Mouse (Mus musculus) liver, embryonic 13.5 days (tissue): ENCODE results near the gene Rbfox2. TPM values are rescaled to one million over a fixed set of nuclear protein-coding genes. Genes with fewer than 3 reads are reported as not detected.

Experiments
- ATAC-seq: fragments of 200-750 bp; cut with Nextera tagmentation; 2 replicates; pipeline ENCODE4 v1.8.0; 2017; ENCODE audit warnings: low read depth, mild to moderate bottlenecking, moderate number of reproducible peaks, moderate library complexity
- DNase-seq: peaks from one replicate; pipeline ENCODE4 v3.0.0; 2022
- H3K27ac ChIP-seq: fragments of 300-500 bp; sonication (generic); 2 replicates; pipeline ENCODE4 v1.5.1; 2015; ENCODE audit warnings: moderate library complexity, mild to moderate bottlenecking, inconsistent platforms
- H3K27me3 ChIP-seq: fragments of 300-500 bp; sonication (generic); 2 replicates; pipeline ENCODE4 v1.6.1; 2015; ENCODE audit warnings: mild to moderate bottlenecking, inconsistent platforms
- H3K36me3 ChIP-seq: fragments of 300-500 bp; sonication (generic); 2 replicates; pipeline ENCODE4 v1.6.1; 2015; ENCODE audit warnings: mild to moderate bottlenecking, inconsistent platforms
- H3K4me1 ChIP-seq: fragments of 300-500 bp; sonication (generic); replicated peaks from 2 replicates; pipeline ENCODE4 v1.6.1; 2015; ENCODE audit warnings: inconsistent platforms
- H3K4me2 ChIP-seq: fragments of 300-500 bp; sonication (generic); 2 replicates; pipeline ENCODE4 v1.6.1; 2015; ENCODE audit warnings: inconsistent platforms, mild to moderate bottlenecking, moderate library complexity
- H3K4me3 ChIP-seq: fragments of 300-500 bp; sonication (generic); replicated peaks from 2 replicates; pipeline ENCODE4 v1.5.1; 2015; ENCODE audit warnings: mild to moderate bottlenecking, inconsistent platforms
- H3K9ac ChIP-seq: fragments of 300-500 bp; sonication (generic); 2 replicates; pipeline ENCODE4 v1.6.1; 2015; ENCODE audit warnings: mild to moderate bottlenecking, inconsistent platforms
- H3K9me3 ChIP-seq: fragments of 300-500 bp; sonication (generic); replicated peaks from 2 replicates; pipeline ENCODE4 v1.6.1; 2016; ENCODE audit warnings: inconsistent platforms
- WGBS: fragments of 180-500 bp; shearing (Covaris S2); methylation state at CpG from one replicate; pipeline ENCODE4 v1.1.7; 2015; ENCODE audit not compliant: insufficient replicate concordance; 5-methylcytosine and 5-hydroxymethylcytosine counted together
- polyA plus RNA-seq: library from polyadenylated mRNA; unstranded; fragments of >200 nt; fragmentation: Nextera tagmentation; extraction: Ambion mirVana; gene quantifications from 2 replicates; pipeline ENCODE4 v1.2.1, GENCODE M21; 2015

Rbfox2 gene
- polyA plus RNA-seq, 1 experiment from 2014 or later: 6.7 TPM

DNA sequence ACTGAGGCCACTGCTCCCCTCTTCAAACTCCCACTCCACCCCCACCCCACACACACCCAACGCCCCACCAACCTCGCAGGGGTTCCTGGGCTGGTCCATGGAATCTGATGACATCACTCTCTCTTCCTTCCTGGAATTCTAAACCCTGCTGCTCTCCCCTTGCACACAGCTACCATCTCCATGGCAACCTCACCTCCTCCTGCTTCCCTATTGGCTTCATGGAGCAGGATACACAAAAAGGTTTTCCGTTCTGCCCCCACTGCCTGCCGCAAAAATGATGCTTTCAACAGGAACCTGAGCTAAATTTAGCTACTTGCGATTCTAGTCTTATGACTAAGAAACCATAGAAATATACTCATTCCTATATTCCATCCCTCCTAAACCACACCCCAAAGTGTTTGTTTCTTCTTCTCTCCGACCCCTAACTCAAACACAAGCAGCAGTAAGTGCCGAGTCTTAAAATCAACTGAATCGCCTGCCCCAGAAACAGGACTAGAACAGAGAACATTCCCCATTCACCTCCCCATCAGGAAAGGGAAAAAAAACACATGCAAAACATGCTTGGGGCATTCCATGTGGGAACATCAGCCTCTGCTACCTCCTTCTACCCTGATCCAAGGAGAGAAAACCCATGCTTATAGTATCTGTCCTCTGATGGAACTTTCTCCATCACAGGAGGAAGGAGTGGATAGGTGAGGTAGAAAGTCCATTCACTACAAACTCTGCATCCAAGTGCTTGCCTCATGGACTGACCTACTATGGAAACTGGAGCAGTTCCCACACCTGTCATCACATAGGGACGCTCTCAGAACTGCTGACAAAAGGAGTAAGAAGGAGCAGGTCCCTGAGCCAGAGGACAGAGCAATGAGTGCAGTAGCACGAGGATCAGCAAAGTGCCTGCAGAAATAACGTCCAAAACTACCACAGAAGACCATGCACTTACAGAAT lies 61.1 kb downstream of the Rbfox2 start:
- Histone ChIP-seq H3K36me3 (no peaks in the 10 kb centered on the region), H3K4me1 (peaks cover 3% of the 10 kb centered on the region), H3K27ac (no peak overlapping the region), H3K27me3 (no peaks in the 10 kb centered on the region), H3K9ac (no peak overlapping the region), H3K4me2 (no peak overlapping the region), H3K4me3 (no peak overlapping the region), H3K9me3 (no peaks in the 10 kb centered on the region)
- 20% methylated on average over 11 of the region's 11 CpGs for WGBS
- DNase-seq (no peak), ATAC-seq (no peak)

- ATAC-seq: no peak
Measured at GRCm38 (mm10) chr15:77244634-77245033, 62.2 kb downstream of the Rbfox2 start.

DNA sequence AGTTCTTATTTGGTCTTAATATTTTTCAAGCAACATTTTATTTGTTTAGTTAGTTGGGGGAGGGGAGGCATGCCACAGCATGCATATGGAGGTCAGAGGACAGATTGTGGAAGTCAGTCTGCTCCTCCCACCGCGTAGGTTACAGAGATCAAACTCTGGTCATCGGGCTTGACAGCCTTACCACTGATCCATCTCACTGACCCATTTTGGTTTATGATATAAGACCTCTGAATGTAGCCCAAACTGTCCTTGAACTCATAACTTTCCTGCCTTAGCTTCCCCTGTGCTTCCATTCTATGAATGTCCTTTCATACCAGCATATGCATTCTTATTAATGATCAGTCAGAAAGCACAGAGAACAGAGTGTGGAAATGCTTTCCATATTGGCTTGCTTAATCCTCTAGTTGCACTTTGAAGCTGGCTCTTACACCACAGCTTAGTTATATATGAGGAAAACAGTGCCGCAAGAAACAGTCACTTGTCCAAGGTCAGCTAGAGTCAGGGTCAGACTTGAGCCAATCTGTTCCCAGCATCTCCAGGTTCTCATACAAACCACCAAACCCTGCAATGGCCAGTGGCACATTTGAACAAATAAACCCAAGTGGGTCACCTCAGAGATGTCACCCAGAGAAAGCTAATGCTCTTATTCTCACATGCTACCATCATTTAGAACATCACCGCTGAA lies 62.8 kb downstream of the Rbfox2 start:
- H3K4me3 ChIP-seq: no peak overlapping the region
- no peaks in the 10 kb centered on the region for H3K27me3 ChIP-seq
- ATAC-seq: no peak
- WGBS: 60% methylated on average over 5 of the region's 5 CpGs
- H3K4me2 ChIP-seq: no peak overlapping the region; the same call in 1 of the 2 replicates
- H3K36me3 ChIP-seq: no peaks in the 10 kb centered on the region
- H3K4me1 ChIP-seq: peaks cover 11% of the 10 kb centered on the region
- H3K27ac ChIP-seq: peak overlapping the region; percentile 50
- no peaks in the 10 kb centered on the region for H3K9me3 ChIP-seq
- no peak for DNase-seq
- no peak overlapping the region for H3K9ac ChIP-seq

More at GRCm38 (mm10) chr15:77244634-77245033, 62.2 kb downstream of the Rbfox2 start:
- peaks cover 9% of the 10 kb centered on the region for H3K4me1 ChIP-seq
- no peak overlapping the region for H3K4me3 ChIP-seq
- H3K9ac ChIP-seq: no peak overlapping the region
- H3K27me3 ChIP-seq: no peaks in the 10 kb centered on the region
- H3K36me3 ChIP-seq: no peaks in the 10 kb centered on the region
- H3K27ac ChIP-seq: peak overlapping the region; percentile 50
- WGBS: 54% methylated on average over 5 of the region's 5 CpGs
- no peak for DNase-seq
- no peaks in the 10 kb centered on the region for H3K9me3 ChIP-seq
- no peak overlapping the region for H3K4me2 ChIP-seq

- no peak overlapping the region for H3K4me2 ChIP-seq
- H3K9me3 ChIP-seq: no peaks in the 10 kb centered on the region
- no peak overlapping the region for H3K9ac ChIP-seq
- WGBS: 64% methylated on average over 4 of the region's 4 CpGs
- no peak overlapping the region for H3K27ac ChIP-seq
- DNase-seq (no peak), ATAC-seq (no peak)
- H3K4me3 ChIP-seq: no peak overlapping the region
- H3K4me1 ChIP-seq: peaks cover 21% of the 10 kb centered on the region
- no peaks in the 10 kb centered on the region for H3K27me3 ChIP-seq
- H3K36me3 ChIP-seq: no peaks in the 10 kb centered on the region
Measured at GRCm38 (mm10) chr15:77240607-77241006, 66.2 kb downstream of the Rbfox2 start.

GRCm38 (mm10) chr15:77239564-77239963 lies 67.2 kb downstream of the Rbfox2 start:
- no peak overlapping the region for H3K27ac ChIP-seq
- no peak overlapping the region for H3K9ac ChIP-seq
- H3K4me1 ChIP-seq: peaks cover 21% of the 10 kb centered on the region
- H3K27me3 ChIP-seq: no peaks in the 10 kb centered on the region
- H3K4me3 ChIP-seq: no peak overlapping the region
- no peak for ATAC-seq
- no peak overlapping the region for H3K4me2 ChIP-seq
- WGBS: 55% methylated on average over 4 of the region's 4 CpGs
- no peaks in the 10 kb centered on the region for H3K9me3 ChIP-seq
- no peak for DNase-seq
- no peaks in the 10 kb centered on the region for H3K36me3 ChIP-seq

GRCm38 (mm10) chr15:77237661-77238060 lies 69.1 kb downstream of the Rbfox2 start:
- H3K27me3 ChIP-seq: no peaks in the 10 kb centered on the region
- no peak overlapping the region for H3K4me3 ChIP-seq
- 56% methylated on average over 1 of the region's 1 CpGs for WGBS
- no peaks in the 10 kb centered on the region for H3K36me3 ChIP-seq
- ATAC-seq (no peak), DNase-seq (no peak)
- H3K9me3 ChIP-seq: no peaks in the 10 kb centered on the region
- no peak overlapping the region for H3K4me2 ChIP-seq
- no peak overlapping the region for H3K27ac ChIP-seq
- H3K9ac ChIP-seq: no peak overlapping the region
- peaks cover 21% of the 10 kb centered on the region for H3K4me1 ChIP-seq

DNA sequence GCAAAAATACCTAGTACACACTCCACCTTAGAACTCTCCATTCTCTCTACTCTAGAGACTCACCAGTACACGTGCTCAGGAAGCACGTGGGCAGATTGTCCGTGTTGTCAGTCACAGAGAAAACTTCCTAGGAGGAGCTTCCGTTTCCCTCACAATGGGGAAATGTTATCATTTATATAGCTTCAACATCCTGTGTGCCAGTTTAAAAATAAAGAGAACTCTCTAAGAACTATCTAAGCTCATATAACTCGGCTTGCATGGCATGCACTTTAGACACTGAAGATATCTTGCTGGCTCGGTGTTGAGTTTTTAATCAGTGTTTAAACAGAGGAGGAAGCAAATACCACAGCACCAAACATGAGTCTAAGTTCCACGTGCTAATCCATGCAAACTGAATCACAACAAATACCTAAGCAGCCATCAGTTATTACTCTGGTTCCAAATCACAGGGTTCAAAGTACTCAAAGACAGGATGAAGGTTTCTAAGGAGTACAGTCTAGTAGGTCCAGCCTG lies 70.7 kb downstream of the Rbfox2 start:
- no peak overlapping the region for H3K4me3 ChIP-seq
- ATAC-seq: no peak
- WGBS: 8% methylated on average over 7 of the region's 7 CpGs
- H3K9me3 ChIP-seq: no peaks in the 10 kb centered on the region
- no peak overlapping the region for H3K4me2 ChIP-seq
- no peaks in the 10 kb centered on the region for H3K36me3 ChIP-seq
- no peak overlapping the region for H3K9ac ChIP-seq
- peaks cover 21% of the 10 kb centered on the region for H3K4me1 ChIP-seq
- DNase-seq: no peak
- no peaks in the 10 kb centered on the region for H3K27me3 ChIP-seq
- H3K27ac ChIP-seq: no peak overlapping the region

DNA sequence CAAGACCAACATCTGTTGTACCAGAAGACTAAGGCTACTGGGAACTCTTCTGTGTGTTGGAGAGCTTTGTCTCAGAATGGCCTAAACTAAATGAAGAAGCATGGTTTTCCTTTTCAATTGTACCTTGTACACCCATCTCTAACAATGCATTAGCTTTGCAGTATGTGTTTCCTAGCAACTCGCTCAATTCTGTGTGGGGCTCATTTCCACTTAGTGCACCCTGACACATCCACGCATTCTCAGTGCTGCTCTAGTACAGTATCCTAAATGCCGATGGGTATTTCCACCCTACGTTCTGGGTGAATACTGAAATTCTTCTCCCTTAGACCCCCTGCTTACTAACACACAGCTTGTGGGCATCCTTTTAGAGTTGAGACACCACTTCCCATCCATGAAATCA lies 71.3 kb downstream of the Rbfox2 start:
- no peak overlapping the region for H3K9ac ChIP-seq
- H3K27ac ChIP-seq: no peak overlapping the region
- ATAC-seq: no peak
- H3K36me3 ChIP-seq: no peaks in the 10 kb centered on the region
- H3K9me3 ChIP-seq: no peaks in the 10 kb centered on the region
- no peaks in the 10 kb centered on the region for H3K27me3 ChIP-seq
- no peak overlapping the region for H3K4me2 ChIP-seq
- no peak overlapping the region for H3K4me3 ChIP-seq
- no peak for DNase-seq
- 75% methylated on average over 4 of the region's 4 CpGs for WGBS
- H3K4me1 ChIP-seq: peaks cover 21% of the 10 kb centered on the region

- DNase-seq (no peak), ATAC-seq (no peak)
- no peaks in the 10 kb centered on the region for H3K9me3 ChIP-seq
- 45% methylated on average over 4 of the region's 4 CpGs for WGBS
- no peak overlapping the region for H3K27ac ChIP-seq
- no peaks in the 10 kb centered on the region for H3K27me3 ChIP-seq
- H3K4me2 ChIP-seq: no peak overlapping the region
- no peaks in the 10 kb centered on the region for H3K36me3 ChIP-seq
- no peak overlapping the region for H3K4me3 ChIP-seq
- no peak overlapping the region for H3K9ac ChIP-seq
- H3K4me1 ChIP-seq: peaks cover 13% of the 10 kb centered on the region
Measured at GRCm38 (mm10) chr15:77234296-77234695, 72.5 kb downstream of the Rbfox2 start.

DNA sequence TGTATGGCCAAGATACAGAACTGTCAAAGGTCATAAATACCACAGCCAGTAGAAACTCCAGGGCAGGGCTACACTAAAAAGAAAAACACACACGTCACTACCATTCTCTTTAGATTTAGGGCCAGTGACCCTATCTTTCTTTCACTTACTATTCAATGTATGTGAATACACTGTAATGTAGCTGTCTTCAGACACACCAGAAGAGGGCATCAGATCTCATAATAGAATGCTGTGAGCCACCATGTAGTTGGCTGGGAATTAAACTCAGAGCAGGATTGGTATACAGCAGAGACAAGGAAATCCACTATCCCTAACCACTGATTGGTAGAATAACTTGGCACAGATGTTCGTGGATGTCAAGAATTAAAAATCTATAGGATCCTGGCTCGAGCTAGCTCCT lies 76.7 kb downstream of the Rbfox2 start:
- 55% methylated on average over 3 of the region's 3 CpGs for WGBS
- no peak overlapping the region for H3K4me2 ChIP-seq
- no peaks in the 10 kb centered on the region for H3K9me3 ChIP-seq
- H3K4me1 ChIP-seq: 0 out of 2 replicates have a peak, but pooled peaks cover 5% of the 10 kb centered on the region
- H3K27me3 ChIP-seq: no peaks in the 10 kb centered on the region
- ATAC-seq (no peak), DNase-seq (no peak)
- no peak overlapping the region for H3K4me3 ChIP-seq
- no peak overlapping the region for H3K27ac ChIP-seq
- H3K36me3 ChIP-seq: no peaks in the 10 kb centered on the region
- no peak overlapping the region for H3K9ac ChIP-seq

GRCm38 (mm10) chr15:77226831-77227354 lies 79.9 kb downstream of the Rbfox2 start:
- no peak overlapping the region for H3K27ac ChIP-seq
- H3K4me3 ChIP-seq: no peak overlapping the region
- H3K27me3 ChIP-seq: no peaks in the 10 kb centered on the region
- 0 out of 2 replicates have a peak, but pooled peaks cover 5% of the 10 kb centered on the region for H3K4me1 ChIP-seq
- H3K36me3 ChIP-seq: no peaks in the 10 kb centered on the region
- 41% methylated on average over 7 of the region's 7 CpGs for WGBS
- no peak overlapping the region for H3K4me2 ChIP-seq
- ATAC-seq (no peak), DNase-seq (no peak)
- no peaks in the 10 kb centered on the region for H3K9me3 ChIP-seq
- no peak overlapping the region for H3K9ac ChIP-seq
